Mouse (Mus musculus) MEL (cell line): ENCODE results near the gene Clec16a. TPM values are rescaled to one million over a fixed set of nuclear protein-coding genes. Genes with fewer than 3 reads are reported as not detected.

Source experiments
- DNase-seq: peaks from one replicate; pipeline ENCODE4 v3.0.0; 2011; ENCODE audit warnings: low read depth, low spot score
- H3K27ac ChIP-seq: 2 replicates; pipeline ENCODE4 v1.5.1; 2012; ENCODE audit warnings: low read depth, mild to moderate bottlenecking, control low read depth, low read length, moderate library complexity; ENCODE audit not compliant: control insufficient read depth
- H3K27me3 ChIP-seq, 2 experiments: fragments of 150-350 bp in 1 of 2; sonication (generic) in 1 of 2; 2 replicates each; pipeline ENCODE4 v1.6.1; 2012; ENCODE audit warnings: low read length in 2 of 2, mild to moderate bottlenecking in 2 of 2, improper control_type of control experiment in 1 of 2, moderate library complexity in 1 of 2; ENCODE audit not compliant: insufficient read depth in 2 of 2, control insufficient read depth in 1 of 2
- H3K36me3 ChIP-seq, 2 experiments: 2 replicates each; pipeline ENCODE4 v1.6.1; 2012 to 2014; ENCODE audit warnings: low read length in 2 of 2, improper control_type of control experiment in 1 of 2, inconsistent platforms in 1 of 2, mild to moderate bottlenecking in 1 of 2; ENCODE audit not compliant: insufficient read depth in 2 of 2, control insufficient read depth in 1 of 2
- H3K4me1 ChIP-seq, 2 experiments: fragments of 150-350 bp in 1 of 2; sonication (generic) in 1 of 2; 2 replicates each; pipeline ENCODE4 v1.6.1; 2012; ENCODE audit warnings: low read length in 2 of 2, improper control_type of control experiment in 1 of 2, mild to moderate bottlenecking in 1 of 2; ENCODE audit not compliant: insufficient read depth in 2 of 2, control insufficient read depth in 1 of 2
- H3K4me3 ChIP-seq, 2 experiments: fragments of 150-350 bp in 1 of 2; sonication (generic) in 1 of 2; 2 replicates each; pipeline ENCODE4 v1.5.1; 2012; ENCODE audit warnings: low read depth in 2 of 2, low read length in 2 of 2, mild to moderate bottlenecking in 2 of 2, moderate library complexity in 2 of 2, control low read depth in 1 of 2, improper control_type of control experiment in 1 of 2; ENCODE audit not compliant: control insufficient read depth in 1 of 2, insufficient read depth in 1 of 2
- H3K79me2 ChIP-seq: 2 replicates; pipeline ENCODE4 v1.6.1; 2012; ENCODE audit warnings: mild to moderate bottlenecking, low read length, moderate library complexity; ENCODE audit not compliant: control insufficient read depth, poor library complexity, insufficient read depth
- H3K9ac ChIP-seq: 2 replicates; pipeline ENCODE4 v1.6.1; 2012; ENCODE audit warnings: low read depth, mild to moderate bottlenecking, control low read depth, low read length, moderate library complexity; ENCODE audit not compliant: control insufficient read depth, poor library complexity, severe bottlenecking
- H3K9me3 ChIP-seq: fragments of 150-350 bp; sonication (generic); replicated peaks from 2 replicates; pipeline ENCODE4 v1.6.1; 2012; ENCODE audit warnings: mild to moderate bottlenecking, low read length, improper control_type of control experiment, moderate library complexity; ENCODE audit not compliant: insufficient read depth
- CHD1 ChIP-seq: IDR thresholded peaks from 2 replicates; pipeline ENCODE4 v1.6.1; 2012; ENCODE audit warnings: low read depth, mild to moderate bottlenecking, inconsistent platforms, low read length, improper control_type of control experiment
- CTCF ChIP-seq, 3 experiments: IDR thresholded peaks in 2 of 3; conservative IDR thresholded peaks in 1 of 3; 2 replicates each; pipeline ENCODE4 v1.5.1; 2011 to 2012; ENCODE audit warnings: low read length in 3 of 3, low read depth in 2 of 3, mild to moderate bottlenecking in 2 of 3, improper control_type of control experiment in 1 of 3, inconsistent platforms in 1 of 3, mixed read lengths in 1 of 3, moderate library complexity in 1 of 3; ENCODE audit not compliant: control insufficient read depth in 1 of 3, insufficient read depth in 1 of 3, poor library complexity in 1 of 3, severe bottlenecking in 1 of 3
- E2F4 ChIP-seq: IDR thresholded peaks from 2 replicates; pipeline ENCODE4 v1.6.1; 2011; ENCODE audit warnings: low read depth, low read length, improper control_type of control experiment, borderline replicate concordance
- KAT2A ChIP-seq: conservative IDR thresholded peaks from 2 replicates; pipeline ENCODE4 v1.6.1; 2012; ENCODE audit warnings: low read depth, low read length, improper control_type of control experiment, inconsistent platforms
- MAFK ChIP-seq: IDR thresholded peaks from 2 replicates; pipeline ENCODE4 v1.6.1; 2011; ENCODE audit warnings: low read depth, mild to moderate bottlenecking, low read length, improper control_type of control experiment, borderline replicate concordance
- MAX ChIP-seq: IDR thresholded peaks from 2 replicates; pipeline ENCODE4 v1.6.1; 2011; ENCODE audit warnings: low read length, improper control_type of control experiment
- MAZ ChIP-seq: IDR thresholded peaks from 2 replicates; pipeline ENCODE4 v1.6.1; 2012; ENCODE audit warnings: low read depth, mild to moderate bottlenecking, inconsistent platforms, low read length, improper control_type of control experiment
- NRF1 ChIP-seq: IDR thresholded peaks from 2 replicates; pipeline ENCODE4 v1.6.1; 2014; ENCODE audit warnings: low read depth, mild to moderate bottlenecking, inconsistent platforms, low read length, improper control_type of control experiment, moderate library complexity; ENCODE audit not compliant: poor library complexity, insufficient read depth, severe bottlenecking
- POLR2A ChIP-seq, 2 experiments: IDR thresholded peaks; 2 replicates each; pipeline ENCODE4 v1.6.1; 2011 to 2012; ENCODE audit warnings: low read length in 2 of 2, mild to moderate bottlenecking in 2 of 2, control low read depth in 1 of 2, improper control_type of control experiment in 1 of 2, low read depth in 1 of 2, moderate library complexity in 1 of 2; ENCODE audit not compliant: control insufficient read depth in 1 of 2, insufficient read depth in 1 of 2, poor library complexity in 1 of 2
- POLR2AphosphoS2 ChIP-seq: IDR thresholded peaks from 2 replicates; pipeline ENCODE4 v1.6.1; 2011; ENCODE audit warnings: low read length, improper control_type of control experiment
- SIN3A ChIP-seq: IDR thresholded peaks from 2 replicates; pipeline ENCODE4 v1.6.1; 2012; ENCODE audit warnings: low read length, improper control_type of control experiment, inconsistent platforms
- SMC3 ChIP-seq: IDR thresholded peaks from 2 replicates; pipeline ENCODE4 v1.6.1; 2011; ENCODE audit warnings: low read depth, low read length, improper control_type of control experiment
- TBP ChIP-seq: IDR thresholded peaks from 2 replicates; pipeline ENCODE4 v1.8.0; 2011; ENCODE audit warnings: low read depth, low read length, improper control_type of control experiment
- USF2 ChIP-seq, 2 experiments: IDR thresholded peaks; 2 replicates each; pipeline ENCODE4 v1.6.1; 2011 to 2012; ENCODE audit warnings: improper control_type of control experiment in 2 of 2, low read length in 2 of 2, borderline replicate concordance in 1 of 2, inconsistent platforms in 1 of 2, low read depth in 1 of 2, mild to moderate bottlenecking in 1 of 2; ENCODE audit not compliant: insufficient read depth in 1 of 2
- ZNF384 ChIP-seq: IDR thresholded peaks from 2 replicates; pipeline ENCODE4 v1.6.1; 2012; ENCODE audit warnings: low read depth, mild to moderate bottlenecking, inconsistent platforms, low read length, improper control_type of control experiment
- polyA plus RNA-seq, 2 experiments: library from polyadenylated mRNA; stranded (reverse) in 1 of 2; unstranded in 1 of 2; fragments of >175 nt in 1 of 2; fragments of >200 nt in 1 of 2; gene quantifications; 2 replicates each; pipeline versions ENCODE4 v1.2.1 to v1.2.4; 2012; ENCODE audit warnings: low replicate concordance in 2 of 2, low read depth in 1 of 2; ENCODE audit not compliant: insufficient read length in 2 of 2, insufficient read depth in 1 of 2, missing spikeins in 1 of 2
- total RNA-seq: library from RNA; depleted of rRNA; stranded (reverse); fragments of 300-350 nt; gene quantifications from 2 replicates; pipeline ENCODE4 v1.2.3, GENCODE M21; 2012

Gene Clec16a
- total and polyA plus RNA-seq, 3 experiments: 10.4 to 49.3 (median 22.1) TPM

- H3K27ac ChIP-seq: no peak overlapping the region
These were observed 81.0 kb downstream of the Clec16a start for GRCm38 (mm10) chr16:10626116-10626515.

GRCm38 (mm10) chr16:10627136-10627668 is 82.1 kb downstream of the Clec16a start:
- TF ChIP-seq SMC3 (no peak), NRF1 (no peak), E2F4 (no peak)
- TF ChIP-seq, all 39 proteins: peak for 0
- no peaks in the 10 kb centered on the region for H3K9me3 ChIP-seq
- H3K79me2 ChIP-seq: no peaks in the 10 kb centered on the region

More at GRCm38 (mm10) chr16:10626116-10626515, 81.0 kb downstream of the Clec16a start:
- H3K79me2 ChIP-seq: no peaks in the 10 kb centered on the region
- DNase-seq: no peak
- no peaks in the 10 kb centered on the region for H3K9me3 ChIP-seq
- peaks cover 0 to 8% of the 10 kb centered on the region in 2 experiments; a peak in 1 of 4 replicates for H3K4me1 ChIP-seq
- peaks cover 1 to 13% of the 10 kb centered on the region in 2 experiments; a peak in 3 of 4 replicates for H3K36me3 ChIP-seq
- no peak for TF ChIP-seq ZNF384
- TF ChIP-seq, all 39 proteins: peak for 0
- no peaks in the 10 kb centered on the region for H3K27me3 ChIP-seq
- no peak overlapping the region for H3K9ac ChIP-seq
- H3K4me3 ChIP-seq: no peak overlapping the region

GRCm38 (mm10) chr16:10628030-10628555 is 83.0 kb downstream of the Clec16a start:
- no peak overlapping the region for H3K9ac ChIP-seq
- no peak overlapping the region for H3K27ac ChIP-seq
- no peak for TF ChIP-seq SIN3A
- TF ChIP-seq POLR2AphosphoS2: no peak
- no peak for TF ChIP-seq CTCF (IDR thresholded peaks at IDR 0.05 in 2 of 3, conservative IDR thresholded peaks at IDR 0.05 in 1 of 3; ENCODE audit: control insufficient read depth in 1 of 3, insufficient read depth in 1 of 3, low read depth in 2 of 3, low read length in 3 of 3, poor library complexity in 1 of 3, severe bottlenecking in 1 of 3)
- TF ChIP-seq MAFK: no peak
- no peak for TF ChIP-seq KAT2A
- TF ChIP-seq TBP: no peak
- TF ChIP-seq SMC3: no peak
- no peak for TF ChIP-seq E2F4
- no peak for TF ChIP-seq USF2 (IDR thresholded peaks at IDR 0.05; ENCODE audit: borderline replicate concordance in 1 of 2, insufficient read depth in 1 of 2, low read depth in 1 of 2, low read length in 2 of 2)
- no peak for TF ChIP-seq POLR2A (IDR thresholded peaks at IDR 0.05; ENCODE audit: control insufficient read depth in 1 of 2, insufficient read depth in 1 of 2, low read depth in 1 of 2, low read length in 2 of 2, poor library complexity in 1 of 2)
- TF ChIP-seq CHD1: no peak
- no peak for TF ChIP-seq MAZ
- no peak for TF ChIP-seq MAX
- no peaks in the 10 kb centered on the region for H3K79me2 ChIP-seq
- DNase-seq: no peak
- H3K27me3 ChIP-seq: no peaks in the 10 kb centered on the region
- no peaks in the 10 kb centered on the region for H3K9me3 ChIP-seq
- H3K4me1 ChIP-seq: peaks cover 0 to 8% of the 10 kb centered on the region in 2 experiments; a peak in 1 of 4 replicates
- H3K4me3 ChIP-seq: no peak overlapping the region
- peaks cover 1 to 13% of the 10 kb centered on the region in 2 experiments; a peak in 3 of 4 replicates for H3K36me3 ChIP-seq

More at GRCm38 (mm10) chr16:10627136-10627668, 82.1 kb downstream of the Clec16a start:
- Histone ChIP-seq H3K4me3 (no peak overlapping the region), H3K4me1 (peaks cover 0 to 8% of the 10 kb centered on the region in 2 experiments; a peak in 1 of 4 replicates), H3K9ac (no peak overlapping the region), H3K27ac (no peak overlapping the region), H3K36me3 (peaks cover 1 to 13% of the 10 kb centered on the region in 2 experiments; a peak in 3 of 4 replicates), H3K27me3 (no peaks in the 10 kb centered on the region)
- no peak for DNase-seq
